Mouse (Mus musculus) thymus, adult 2 months (tissue): Measurements from ENCODE around the gene Csmd2. TPM values are rescaled to one million over a fixed set of nuclear protein-coding genes. Genes with fewer than 3 reads are reported as not detected.

Experiments
- DNase-seq: peaks from one replicate; pipeline ENCODE4 v3.0.0; 2021
- H3K27ac ChIP-seq: fragments of 200-500 bp; 2 replicates; pipeline ENCODE4 v1.5.1; 2012; ENCODE audit warnings: low read length, control low read depth; ENCODE audit not compliant: control insufficient read depth, insufficient read depth
- H3K27me3 ChIP-seq: fragments of 200-500 bp; 2 replicates; pipeline ENCODE4 v1.6.1; 2012; ENCODE audit warnings: mild to moderate bottlenecking, low read length, moderate library complexity, mixed read lengths; ENCODE audit not compliant: control insufficient read depth, insufficient read depth
- H3K36me3 ChIP-seq: fragments of 200-500 bp; 2 replicates; pipeline ENCODE4 v1.6.1; 2012; ENCODE audit warnings: mild to moderate bottlenecking, low read length, moderate library complexity; ENCODE audit not compliant: control insufficient read depth, insufficient read depth
- H3K4me1 ChIP-seq: fragments of 200-500 bp; replicated peaks from 2 replicates; pipeline ENCODE4 v1.6.1; 2012; ENCODE audit warnings: low read length; ENCODE audit not compliant: control insufficient read depth, insufficient read depth
- H3K4me3 ChIP-seq: fragments of 200-500 bp; 2 replicates; pipeline ENCODE4 v1.5.1; 2012; ENCODE audit warnings: mild to moderate bottlenecking, low read length, control low read depth, moderate library complexity; ENCODE audit not compliant: control insufficient read depth, insufficient read depth
- CTCF ChIP-seq: fragments of 200-500 bp; IDR thresholded peaks from 2 replicates; pipeline ENCODE4 v1.5.1; 2012; ENCODE audit warnings: mild to moderate bottlenecking, control low read depth, low read length, moderate library complexity, borderline replicate concordance; ENCODE audit not compliant: control insufficient read depth, poor library complexity, insufficient read depth; ENCODE audit errors: extremely low read depth
- POLR2A ChIP-seq: fragments of 200-500 bp; IDR thresholded peaks from 2 replicates; pipeline ENCODE4 v1.6.1; 2012; ENCODE audit warnings: mild to moderate bottlenecking, low read length, control low read depth, moderate library complexity; ENCODE audit not compliant: control insufficient read depth, poor library complexity, insufficient read depth; ENCODE audit errors: extremely low read depth
- WGBS: fragments of 180-500 bp; shearing (Covaris S2); methylation state at CpG from one replicate; pipeline ENCODE4 v1.1.7; 2018; 5-methylcytosine and 5-hydroxymethylcytosine counted together
- polyA plus RNA-seq: library from polyadenylated mRNA; depleted of rRNA; stranded (reverse); fragments of >200 nt; gene quantifications from 2 replicates; pipeline ENCODE4 v1.2.3, GENCODE M21; 2012

The Csmd2 gene
- polyA plus RNA-seq, 1 experiment, result 0.50 TPM

DNA sequence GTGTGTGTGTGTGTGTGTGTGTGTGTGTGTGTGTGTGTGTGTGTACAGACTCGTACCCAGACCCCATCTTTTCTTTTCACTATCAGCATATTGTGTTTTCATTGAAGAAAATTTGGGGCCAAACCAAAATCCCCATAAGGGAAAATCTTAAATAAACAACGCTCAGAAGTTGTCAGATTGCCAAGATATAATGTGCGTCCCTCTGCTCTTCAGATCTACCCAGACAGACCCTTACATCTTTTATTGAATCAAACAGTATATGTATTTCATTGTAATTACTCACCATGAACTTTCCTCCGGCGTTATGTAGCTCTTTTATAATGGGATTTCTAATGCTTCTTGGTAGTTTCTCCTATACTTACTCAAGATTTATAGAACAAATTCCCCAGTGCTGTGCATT lies 479.1 kb downstream of the Csmd2 start:
- H3K27ac ChIP-seq, result no peak overlapping the region
- H3K4me3 ChIP-seq, result no peak overlapping the region
- 90% methylated on average over 5 of the region's 5 CpGs for WGBS
- DNase-seq, result no peak
- H3K36me3 ChIP-seq, result no peaks in the 10 kb centered on the region
- TF ChIP-seq POLR2A (no peak), CTCF (no peak)
- no peaks in the 10 kb centered on the region for H3K4me1 ChIP-seq
- H3K27me3 ChIP-seq, result no peaks in the 10 kb centered on the region

DNA sequence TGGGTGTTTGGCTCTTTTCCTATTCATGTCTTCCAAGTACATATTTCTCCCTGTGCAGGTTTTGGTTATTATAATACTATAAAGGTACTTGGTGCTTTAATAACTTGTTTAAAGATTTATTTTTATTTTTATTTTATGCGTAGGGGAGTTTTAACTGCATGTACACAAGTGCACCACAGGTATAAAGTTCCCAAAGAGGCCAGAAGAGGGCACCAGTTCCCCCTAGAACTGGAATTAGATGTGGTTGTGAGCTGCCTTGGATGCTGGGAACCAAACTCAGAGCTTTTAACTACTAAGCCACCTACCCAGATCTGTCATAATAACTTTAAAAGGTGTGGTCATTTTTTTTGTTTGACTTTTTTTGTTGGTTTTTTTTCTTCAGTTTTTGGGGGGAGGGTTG lies 480.4 kb downstream of the Csmd2 start:
- Histone ChIP-seq H3K4me3 (no peak overlapping the region), H3K27me3 (no peaks in the 10 kb centered on the region), H3K27ac (no peak overlapping the region), H3K4me1 (no peaks in the 10 kb centered on the region), H3K36me3 (no peaks in the 10 kb centered on the region)
- WGBS, result 94% methylated on average over 1 of the region's 1 CpGs
- DNase-seq, result no peak
- no peak for TF ChIP-seq POLR2A

DNA sequence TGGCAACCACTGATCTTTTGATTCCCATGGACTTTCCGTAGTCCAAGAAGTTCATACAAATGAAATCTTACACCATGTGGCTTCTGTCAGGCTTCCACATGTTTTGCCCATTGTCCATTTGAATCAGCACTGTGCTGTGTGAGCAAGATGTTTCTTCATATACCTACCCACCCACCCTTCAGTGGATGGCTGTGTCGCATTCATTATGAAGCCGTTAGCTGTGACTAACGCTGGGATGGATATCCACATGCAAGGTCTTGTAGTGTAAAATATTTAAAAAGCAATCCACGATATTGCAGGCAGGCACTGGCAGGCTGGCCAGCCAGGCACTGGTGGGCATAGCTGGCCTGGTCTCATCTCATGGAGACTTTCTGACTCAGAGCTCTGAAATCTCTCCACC lies 488.6 kb downstream of the Csmd2 start:
- no peak for DNase-seq
- H3K27me3 ChIP-seq, result no peaks in the 10 kb centered on the region
- TF ChIP-seq POLR2A (no peak), CTCF (no peak)
- 92% methylated on average over 5 of the region's 5 CpGs for WGBS
- no peak overlapping the region for H3K4me3 ChIP-seq
- no peaks in the 10 kb centered on the region for H3K4me1 ChIP-seq
- no peak overlapping the region for H3K27ac ChIP-seq
- H3K36me3 ChIP-seq, result no peaks in the 10 kb centered on the region

DNA sequence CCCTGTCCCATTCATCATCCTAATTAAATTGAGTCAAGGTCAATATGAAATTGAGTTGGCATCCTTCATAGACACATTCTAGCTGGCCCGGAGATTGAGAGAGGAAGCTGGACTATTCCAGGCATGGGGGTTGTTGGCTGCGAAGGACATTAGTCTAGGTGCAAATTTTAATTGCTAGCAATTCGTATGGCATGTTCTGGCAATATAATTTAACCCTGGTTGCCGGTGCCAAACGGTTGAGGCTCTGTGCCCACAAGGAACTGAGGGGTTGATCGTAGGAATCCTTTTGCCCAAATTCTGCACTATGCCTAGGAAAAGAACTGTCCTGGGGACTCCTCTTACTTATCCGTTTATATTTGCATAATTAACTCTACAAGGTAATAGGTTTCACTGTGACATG lies 496.2 kb downstream of the Csmd2 start:
- Histone ChIP-seq H3K27ac (no peak overlapping the region), H3K4me3 (no peak overlapping the region), H3K4me1 (no peaks in the 10 kb centered on the region), H3K27me3 (no peaks in the 10 kb centered on the region), H3K36me3 (no peaks in the 10 kb centered on the region)
- 87% methylated on average over 7 of the region's 7 CpGs for WGBS
- DNase-seq, result no peak
- TF ChIP-seq POLR2A (no peak), CTCF (no peak)

DNA sequence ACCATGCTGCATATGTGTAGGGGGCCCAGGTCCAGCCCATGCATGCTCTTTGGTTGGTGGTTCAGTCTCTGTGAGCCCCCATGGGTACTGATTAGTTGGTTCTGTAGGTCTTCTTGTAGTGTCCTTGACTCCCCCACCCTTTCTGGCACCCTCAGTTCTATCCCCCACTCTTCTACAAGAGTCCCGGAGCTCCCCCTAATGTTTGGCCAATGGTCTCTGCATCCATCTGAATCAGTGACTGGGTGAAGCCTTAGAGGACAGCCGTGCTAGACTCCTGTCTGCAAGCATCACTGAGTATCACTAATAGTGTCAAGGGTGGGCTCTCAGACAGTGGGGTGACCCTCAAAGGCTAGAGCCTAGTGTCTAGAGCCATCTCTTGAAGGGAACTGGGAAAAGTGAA lies 497.0 kb downstream of the Csmd2 start:
- Histone ChIP-seq H3K27ac (no peak overlapping the region), H3K4me3 (no peak overlapping the region), H3K36me3 (no peaks in the 10 kb centered on the region), H3K27me3 (no peaks in the 10 kb centered on the region), H3K4me1 (no peaks in the 10 kb centered on the region)
- WGBS, result 70% methylated on average over 2 of the region's 2 CpGs
- DNase-seq, result no peak
- TF ChIP-seq POLR2A (no peak), CTCF (no peak)

DNA sequence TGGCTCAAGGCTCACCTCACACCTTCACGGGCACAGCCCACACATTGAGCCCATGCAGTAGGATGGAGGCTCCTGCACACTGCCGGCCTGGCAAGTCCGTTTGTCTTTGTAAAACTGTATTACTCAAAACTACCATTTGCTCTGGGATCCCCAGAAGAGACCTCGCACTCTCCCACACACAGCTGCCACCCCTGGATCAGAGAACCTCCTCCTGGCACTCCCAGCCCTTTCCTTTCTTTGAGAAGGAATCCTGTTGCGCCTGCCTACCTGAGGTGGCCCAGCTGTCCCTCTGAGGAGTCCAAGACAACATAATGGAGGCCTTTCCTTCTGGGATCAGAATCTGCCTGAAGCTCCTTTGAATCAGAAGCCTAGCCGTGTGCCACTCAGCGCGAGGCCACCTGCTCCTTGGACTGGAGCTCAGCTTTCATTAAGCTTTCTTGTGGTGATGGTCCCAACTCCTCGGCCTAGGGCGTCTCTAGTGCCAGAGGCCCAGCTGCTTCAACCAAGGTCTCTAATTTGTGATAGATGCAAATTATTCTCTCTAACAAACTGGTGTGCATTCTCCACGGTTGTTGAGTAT lies 502.0 kb downstream of the Csmd2 start:
- WGBS, result 92% methylated on average over 11 of the region's 11 CpGs
- H3K27me3 ChIP-seq, result no peaks in the 10 kb centered on the region
- TF ChIP-seq CTCF (no peak), POLR2A (no peak)
- H3K4me1 ChIP-seq, result no peaks in the 10 kb centered on the region
- DNase-seq, result no peak
- no peak overlapping the region for H3K4me3 ChIP-seq
- no peaks in the 10 kb centered on the region for H3K36me3 ChIP-seq
- no peak overlapping the region for H3K27ac ChIP-seq

DNA sequence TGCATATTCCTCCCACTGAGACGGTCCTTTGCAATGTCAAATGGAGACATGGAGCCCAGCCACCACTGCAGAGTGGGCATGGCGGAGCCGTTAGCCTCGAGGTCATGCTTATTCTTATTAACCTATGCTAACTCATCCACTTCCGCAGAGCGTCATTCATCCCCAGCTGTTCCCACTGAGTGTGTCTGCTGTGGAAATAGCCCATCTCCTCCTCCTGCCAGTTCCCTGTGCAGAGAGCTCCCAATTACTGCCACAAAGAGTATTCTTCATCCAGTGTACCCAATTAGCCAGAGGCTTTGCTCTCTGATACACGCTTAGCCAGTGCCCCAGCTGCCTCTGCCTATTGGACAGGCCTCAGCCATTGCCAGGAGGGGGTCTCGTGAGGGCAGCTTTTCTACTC lies 504.4 kb downstream of the Csmd2 start:
- H3K36me3 ChIP-seq, result no peaks in the 10 kb centered on the region
- WGBS, result 87% methylated on average over 8 of the region's 8 CpGs

More for the DNA sequence above, 504.4 kb downstream of the Csmd2 start:
- no peaks in the 10 kb centered on the region for H3K4me1 ChIP-seq
- TF ChIP-seq CTCF, result no peak
- no peak for TF ChIP-seq POLR2A
- no peak overlapping the region for H3K4me3 ChIP-seq
- no peak overlapping the region for H3K27ac ChIP-seq
- no peaks in the 10 kb centered on the region for H3K27me3 ChIP-seq
- no peak for DNase-seq
